Mouse (Mus musculus) brain, embryonic 14.5 days (tissue): ENCODE results near the gene Kpna1.

Experiments
- CTCF ChIP-seq: fragments of 200-500 bp; IDR thresholded peaks from 2 replicates; pipeline ENCODE4 v1.5.1; 2012; ENCODE audit warnings: inconsistent platforms, mild to moderate bottlenecking, moderate library complexity, borderline replicate concordance; ENCODE audit not compliant: insufficient read depth, insufficient read length; ENCODE audit errors: extremely low read depth
- POLR2A ChIP-seq: fragments of 200-500 bp; IDR thresholded peaks from 2 replicates; pipeline ENCODE4 v1.6.1; 2012; ENCODE audit warnings: mild to moderate bottlenecking, inconsistent platforms, borderline replicate concordance; ENCODE audit not compliant: poor library complexity, insufficient read depth, insufficient read length, severe bottlenecking; ENCODE audit errors: extremely low read depth

GRCm38 (mm10) chr16:35983517-35984101 is 5.1 kb downstream of the Kpna1 start:
- TF ChIP-seq CTCF (no peak), POLR2A (no peak)
